Mouse (Mus musculus) bone marrow, adult 2 months (tissue): ENCODE data around the gene Fbxo6.

Experiments
- CTCF ChIP-seq: fragments of 200-500 bp; IDR thresholded peaks from 2 replicates; pipeline ENCODE4 v1.5.1; 2011; ENCODE audit warnings: low read length, control low read depth; ENCODE audit not compliant: control insufficient read depth, insufficient read depth
- POLR2A ChIP-seq: fragments of 200-500 bp; IDR thresholded peaks from 2 replicates; pipeline ENCODE4 v1.6.1; 2011; ENCODE audit warnings: low read depth, mild to moderate bottlenecking, control low read depth, low read length, borderline replicate concordance; ENCODE audit not compliant: control insufficient read depth

GRCm38 (mm10) chr4:148174495-148174862 is 22.5 kb upstream of the Fbxo6 start:
- TF ChIP-seq CTCF (no peak), POLR2A (no peak)
